Mouse (Mus musculus) cerebellum, adult 8-10 months (tissue): ENCODE measurements at regions not wholly inside any gene's neighbourhood (a gene's known extent, or its start where the extent isn't known, plus 50 kb on each side); places are given as distances from the start of the nearest gene placed in this dataset.

Experiments
- DNase-seq: peaks from one replicate; pipeline ENCODE4 v3.0.0; 2022

GRCm38 (mm10) chr4:125195901-125196435 is 68.3 kb upstream of the Zc3h12a start:
- DNase-seq = no peak

DNA sequence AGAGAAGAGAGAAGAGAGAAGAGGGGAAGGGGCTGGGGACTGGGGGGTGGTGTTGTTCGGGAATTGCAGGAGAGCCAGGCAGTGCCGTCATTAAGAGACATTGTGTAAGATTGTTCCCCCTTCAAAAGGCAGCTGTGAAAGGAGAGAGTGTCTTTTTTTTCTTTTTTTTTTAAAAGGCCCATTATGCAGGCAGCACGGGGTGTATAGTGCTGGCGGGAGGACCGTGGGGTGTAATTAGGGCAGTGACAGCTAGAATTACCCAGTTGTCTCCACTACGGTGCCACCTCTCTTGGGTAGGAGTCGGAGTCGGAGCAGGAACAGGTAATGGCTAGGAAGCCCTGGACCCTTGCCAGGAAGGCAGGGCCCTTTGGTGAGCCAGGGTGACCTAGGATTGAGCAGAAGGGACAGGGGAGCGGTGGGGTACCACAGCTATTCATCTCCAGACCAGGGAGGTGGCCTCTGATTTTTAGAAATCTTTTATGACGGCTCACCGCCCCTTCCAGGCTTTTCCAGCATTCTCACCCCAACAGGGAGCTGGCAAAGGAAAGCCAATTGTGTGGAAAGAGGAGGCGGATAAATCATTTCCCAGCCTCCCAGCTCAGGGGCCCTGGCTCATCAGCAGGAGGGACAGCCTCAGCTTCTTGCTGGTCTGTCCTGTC is 67.2 kb upstream of the Zc3h12a start:
- no peak for DNase-seq

DNA sequence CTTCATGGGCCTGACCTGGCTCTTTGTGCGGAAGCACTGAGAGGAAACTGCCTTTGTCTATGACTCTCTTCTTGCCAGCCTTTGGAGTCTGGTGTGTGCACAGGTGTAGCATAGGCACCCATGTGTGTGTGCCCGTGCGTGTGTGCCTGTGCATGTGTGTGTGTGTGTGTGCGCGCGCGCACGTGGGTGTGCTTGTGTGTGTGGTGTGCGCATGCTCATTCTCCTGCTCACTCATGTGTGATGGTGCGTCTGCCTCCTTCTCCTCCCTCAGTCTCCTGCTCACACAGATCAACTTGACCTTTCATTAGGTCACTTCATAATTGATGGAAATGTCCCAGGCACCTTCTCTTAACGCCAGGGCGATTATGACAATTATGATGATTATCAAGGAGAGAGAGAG is 66.7 kb upstream of the Zc3h12a start:
- no peak for DNase-seq

- no peak for DNase-seq
These were observed 64.0 kb upstream of the Zc3h12a start for GRCm38 (mm10) chr4:125191680-125192079.

DNA sequence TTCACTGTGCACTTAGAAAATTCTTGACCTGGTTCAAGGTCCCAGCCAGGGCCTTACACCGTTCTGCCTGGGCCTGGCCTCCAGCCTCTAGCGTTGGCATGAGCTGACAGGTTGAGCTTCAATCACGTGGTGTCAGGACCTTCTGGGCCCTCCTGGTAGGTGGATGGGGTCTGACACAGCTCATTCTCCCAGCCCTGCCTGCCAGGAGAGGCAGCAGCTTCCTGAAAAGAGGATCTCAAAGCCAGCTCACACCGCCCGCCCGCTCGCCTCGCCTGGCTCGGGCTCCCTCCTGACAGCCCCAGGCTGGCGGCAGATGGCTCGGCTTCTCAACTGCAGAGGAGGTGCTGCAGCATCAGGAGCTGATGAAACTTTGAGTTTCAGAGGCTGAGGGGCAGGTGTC is 63.4 kb upstream of the Zc3h12a start:
- DNase-seq = peak; percentile 12

GRCm38 (mm10) chr4:125189971-125190370 is 62.3 kb upstream of the Zc3h12a start:
- no peak for DNase-seq

GRCm38 (mm10) chr4:125186246-125186645 is 58.6 kb upstream of the Zc3h12a start:
- DNase-seq = no peak

DNA sequence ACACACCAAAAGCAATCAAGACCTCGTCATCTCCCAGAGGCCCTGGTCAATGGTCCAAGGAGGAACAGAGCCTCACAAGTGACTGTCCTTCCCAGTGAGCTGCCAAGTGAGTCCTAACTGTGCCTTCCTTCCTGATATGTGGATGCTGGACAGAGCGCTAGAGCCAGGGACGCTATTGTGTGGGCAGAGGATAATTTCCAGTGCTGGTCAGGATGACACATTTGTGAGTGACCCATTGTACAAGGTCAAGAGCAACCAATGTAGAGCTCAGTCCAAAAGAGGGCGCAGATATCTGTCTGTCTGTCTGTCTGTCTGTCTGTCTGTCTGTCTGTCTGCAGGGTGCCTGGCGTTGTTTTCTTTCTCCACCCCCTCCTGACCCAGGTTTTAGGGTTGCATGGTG is 57.4 kb upstream of the Zc3h12a start:
- no peak for DNase-seq

DNA sequence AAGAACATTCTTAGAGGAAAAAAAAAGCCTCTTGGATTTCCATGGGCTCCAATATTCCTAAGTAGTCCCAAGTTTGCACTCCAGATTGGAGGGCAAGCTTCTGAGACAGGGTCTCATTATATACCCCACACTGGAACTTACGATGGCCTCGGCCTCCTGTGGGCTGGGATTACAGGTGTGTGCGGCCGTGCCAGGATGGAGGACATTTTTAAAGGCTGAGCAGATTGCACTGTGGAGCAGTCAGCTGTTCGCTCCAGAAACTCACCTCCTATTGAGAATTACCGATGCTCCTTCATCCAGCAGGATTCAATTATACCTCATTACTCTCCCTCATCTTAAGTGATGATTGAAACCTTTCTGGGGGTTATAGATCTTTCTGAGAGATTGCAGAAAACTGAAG is 53.3 kb upstream of the Zc3h12a start:
- no peak for DNase-seq

DNA sequence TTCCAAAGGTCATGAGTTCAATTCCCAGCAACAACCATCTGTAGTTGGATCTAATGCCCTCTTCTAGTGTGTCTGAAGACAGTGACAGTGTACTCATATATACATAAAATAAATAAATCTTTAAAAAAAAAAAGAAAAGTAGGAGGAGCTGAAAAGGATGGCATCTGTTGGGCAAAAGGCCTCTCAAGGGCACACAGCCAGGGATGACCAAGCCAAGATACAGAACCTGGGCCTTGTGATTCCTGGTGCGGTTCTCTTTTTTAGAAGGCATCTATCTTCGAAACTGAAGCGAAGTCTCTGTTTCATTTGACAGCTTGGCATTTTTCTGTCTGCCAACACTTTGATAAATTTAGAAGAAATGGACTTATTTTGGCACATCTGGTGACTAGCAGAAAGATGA is 50.9 kb upstream of the Zc3h12a start:
- DNase-seq = no peak

GRCm38 (mm10) chr4:125177666-125178065 is 50.0 kb upstream of the Zc3h12a start:
- no peak for DNase-seq
